Mouse (Mus musculus) retina, postnatal 1 day (tissue): ENCODE measurements at regions not wholly inside any gene's neighbourhood (a gene's known extent, or its start where the extent isn't known, plus 50 kb on each side); places are given as distances from the start of the nearest gene placed in this dataset.

Experiments
- DNase-seq: peaks from one replicate; pipeline ENCODE4 v3.0.0-alpha.2; 2012

DNA sequence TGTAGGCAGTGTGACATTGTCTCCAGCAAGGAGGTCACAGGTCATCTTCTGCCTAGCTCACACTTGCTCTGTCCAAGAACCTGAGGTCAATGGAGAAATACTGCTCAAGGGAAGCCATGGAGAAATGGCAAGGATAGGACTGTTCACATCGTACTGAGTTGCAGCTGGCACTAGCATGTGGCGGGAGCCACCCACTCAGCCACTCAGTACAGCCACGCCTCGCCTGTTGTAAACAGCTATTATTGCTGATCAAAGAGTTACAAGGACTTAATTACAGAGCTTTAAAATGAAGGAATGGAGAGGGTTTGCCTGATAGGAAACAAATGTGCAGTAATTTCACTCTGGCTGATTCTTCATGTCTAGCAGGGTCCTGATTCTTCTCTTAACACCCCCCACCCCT is 64.8 kb downstream of the Dll1 start:
- DNase-seq = no peak

DNA sequence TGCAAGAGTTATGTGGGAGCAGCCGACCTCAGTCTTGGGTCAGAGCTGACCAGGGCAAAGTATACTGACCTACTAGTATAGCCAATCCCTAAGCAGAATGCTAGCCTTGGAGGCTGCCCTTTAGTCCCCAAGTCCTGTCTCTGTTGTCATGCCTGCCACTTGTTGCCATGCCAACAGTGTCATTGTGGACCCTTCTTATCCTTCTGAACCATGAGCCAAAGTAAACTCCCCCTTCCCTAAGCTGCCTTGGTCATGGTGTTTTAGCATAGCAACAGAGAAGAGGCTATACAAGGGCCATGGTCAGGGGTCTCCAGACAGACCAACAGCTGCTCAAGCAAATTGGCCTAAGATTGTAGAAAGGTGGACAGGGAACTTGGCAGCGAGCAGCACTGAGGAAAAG is 66.2 kb downstream of the Dll1 start:
- DNase-seq = peak; percentile 44

DNA sequence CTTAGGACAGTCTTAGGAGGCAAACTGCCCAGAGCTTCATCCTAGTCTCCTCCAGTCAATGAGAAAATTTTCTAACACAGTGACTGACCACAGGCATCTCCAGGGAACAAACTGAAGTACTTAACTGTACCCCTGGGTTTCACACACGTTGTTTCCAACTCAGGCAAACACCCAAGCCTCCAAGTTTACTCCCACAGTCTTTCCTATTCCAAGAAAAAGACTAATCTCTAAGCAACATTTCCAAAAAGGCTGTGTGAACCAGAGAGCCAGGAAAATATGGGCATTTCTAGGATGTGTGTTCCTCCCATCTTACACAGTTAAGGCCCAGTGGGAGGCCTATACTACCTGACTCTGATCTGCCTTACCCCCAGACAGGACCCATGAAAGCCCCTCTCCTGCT is 74.6 kb downstream of the Dll1 start:
- DNase-seq = no peak

DNA sequence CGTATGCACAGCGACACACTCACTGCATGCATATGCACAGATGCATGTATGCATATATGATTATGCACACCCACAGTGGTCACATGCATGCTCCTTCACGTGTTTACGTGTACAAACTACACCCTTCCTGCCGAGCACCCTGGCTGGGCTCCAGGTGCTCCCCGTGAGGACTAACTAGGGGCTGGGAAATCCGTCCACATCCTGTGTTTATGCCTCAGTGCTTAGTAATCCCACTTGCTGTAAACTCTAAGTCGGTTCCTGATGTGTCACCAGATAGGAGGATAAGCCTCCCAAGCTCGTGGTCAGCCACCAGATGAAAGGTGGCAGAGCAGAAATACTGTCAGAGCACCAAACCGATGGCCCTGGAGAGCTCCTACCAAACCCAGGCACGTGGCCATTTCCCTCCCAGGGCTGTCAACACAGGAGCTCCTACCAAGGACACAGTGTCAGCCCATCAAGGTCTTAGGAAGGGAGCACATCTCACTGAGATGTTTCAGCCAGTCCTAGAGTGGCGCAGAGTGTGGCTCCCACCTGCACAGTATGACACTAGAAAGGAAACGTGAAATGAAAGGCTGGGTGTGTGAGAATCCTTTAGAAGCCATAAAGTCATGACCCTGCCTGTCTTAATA is 76.8 kb downstream of the Dll1 start:
- no peak for DNase-seq

DNA sequence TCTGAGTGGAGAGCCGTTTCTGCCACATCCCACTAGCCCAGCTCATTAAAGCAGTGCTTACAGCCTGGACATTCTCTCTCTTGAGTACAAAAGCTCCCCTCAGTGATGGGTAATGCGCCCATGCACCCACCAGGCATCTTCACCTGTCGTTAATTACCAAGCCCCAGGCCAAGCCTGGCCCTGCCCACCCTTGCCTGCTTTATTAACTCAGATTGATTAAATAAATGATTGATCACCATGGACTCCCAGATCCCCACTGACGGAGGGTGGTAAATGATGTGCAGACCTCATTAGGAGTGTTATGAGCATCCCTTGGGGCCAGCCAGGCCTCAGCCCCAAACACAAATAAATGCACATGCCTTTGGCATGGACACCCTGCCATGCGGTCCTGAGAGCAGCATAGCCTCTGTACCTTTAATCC is 82.5 kb downstream of the Dll1 start:
- DNase-seq = peak; percentile 54

DNA sequence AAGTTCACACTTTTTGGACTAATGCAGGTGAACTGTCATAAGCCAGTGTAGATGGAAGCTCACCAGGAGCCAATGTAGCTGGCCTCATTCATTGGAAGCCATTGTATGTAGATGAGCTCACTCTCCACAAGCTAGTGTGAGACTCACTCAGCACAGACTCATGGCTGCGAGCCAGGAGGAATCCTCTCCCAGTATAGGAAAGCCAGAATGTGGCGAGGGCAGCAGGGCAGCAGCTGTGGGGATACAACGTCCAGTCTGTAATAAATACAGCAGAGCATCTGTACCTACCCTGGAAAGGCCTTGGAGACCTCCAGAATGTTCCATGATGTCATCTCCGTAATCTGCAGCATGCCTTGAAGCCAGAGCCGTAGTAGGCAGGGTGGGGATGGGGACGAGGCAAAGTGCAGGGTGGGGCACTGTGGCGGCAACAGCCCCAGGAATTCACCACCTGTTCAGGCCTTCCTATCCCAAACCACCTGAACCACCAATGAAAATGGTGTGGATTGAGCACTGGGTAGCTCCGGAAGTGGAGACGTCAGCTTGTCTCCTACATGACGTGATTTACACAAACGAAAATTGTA is 84.1 kb downstream of the Dll1 start:
- DNase-seq = peak; percentile 66

DNA sequence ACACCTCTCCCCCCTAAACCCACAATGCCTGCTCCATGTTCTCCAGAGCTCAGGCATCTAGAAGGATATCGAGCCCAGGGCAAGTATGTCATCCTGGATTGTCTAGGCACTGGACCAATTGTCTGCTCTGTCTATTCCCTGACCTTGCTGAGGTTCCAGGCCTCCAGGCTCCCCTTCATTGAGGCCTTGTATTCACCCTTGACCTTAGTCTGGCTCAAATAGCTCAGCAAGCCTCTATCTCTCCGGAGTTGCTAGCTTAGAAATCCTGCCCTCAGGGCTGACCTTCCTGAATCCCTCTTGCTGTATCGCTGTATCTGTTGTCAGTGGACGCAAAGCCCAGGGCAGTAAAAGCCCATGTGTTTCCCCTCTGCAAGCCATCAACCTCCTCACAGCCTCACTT is 85.0 kb downstream of the Dll1 start:
- DNase-seq = no peak

DNA sequence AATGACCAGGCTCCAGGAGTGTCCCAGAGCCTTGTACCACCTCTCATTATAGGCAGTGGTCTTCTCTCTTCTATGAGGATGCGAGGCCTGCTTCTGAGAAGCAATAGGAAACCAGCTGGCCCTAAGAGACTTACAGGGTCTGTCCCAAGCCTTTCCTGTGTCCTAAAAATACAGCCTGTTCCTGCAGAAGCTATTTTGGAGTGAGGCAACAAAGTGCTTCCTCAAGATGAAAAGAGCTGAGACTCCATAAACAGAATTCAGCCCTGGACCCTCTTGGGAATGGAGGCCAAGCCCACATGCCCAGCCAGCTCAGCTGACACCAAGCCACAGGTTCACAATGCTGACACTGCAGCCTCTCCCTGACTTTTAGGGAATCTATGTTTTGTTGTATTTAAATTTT is 86.3 kb downstream of the Dll1 start:
- DNase-seq = no peak

DNA sequence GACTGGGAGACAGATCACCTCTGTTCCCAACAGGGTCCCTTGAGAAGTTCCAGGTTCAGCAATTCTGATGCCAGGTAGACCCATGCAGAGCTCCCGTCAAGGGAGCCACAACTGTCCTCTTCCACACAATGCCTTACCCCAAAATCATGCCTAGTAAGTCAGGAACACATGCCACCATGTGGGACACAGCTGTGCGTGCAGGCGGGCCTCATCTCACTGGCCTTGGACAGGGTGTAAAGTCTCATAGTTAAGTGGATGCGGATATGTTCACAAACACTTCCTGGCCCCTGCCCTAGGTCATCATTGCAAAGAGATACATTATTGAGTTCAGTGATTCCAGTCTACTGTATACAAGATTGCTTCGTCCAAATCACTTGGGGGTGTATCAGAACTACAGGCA is 87.6 kb downstream of the Dll1 start:
- no peak for DNase-seq

DNA sequence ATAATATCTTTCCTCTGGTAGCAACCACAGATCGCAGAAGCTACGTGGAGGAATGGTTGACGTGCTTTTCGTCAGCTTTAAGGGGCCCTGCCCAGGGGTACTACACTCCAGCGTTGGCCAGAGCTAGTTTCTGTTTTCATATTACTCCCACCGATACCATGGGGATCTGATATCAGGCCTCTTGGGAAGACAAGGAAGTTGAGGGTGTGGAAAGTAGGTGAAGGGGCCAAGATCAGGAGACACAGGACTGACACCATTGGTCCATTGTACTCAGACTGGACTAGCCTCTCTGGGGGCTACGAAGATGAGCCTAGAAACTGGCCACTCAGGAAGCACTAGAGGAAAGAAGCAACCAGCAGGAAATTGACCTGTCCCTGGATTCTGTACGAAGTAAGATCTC is 88.0 kb downstream of the Dll1 start:
- no peak for DNase-seq

DNA sequence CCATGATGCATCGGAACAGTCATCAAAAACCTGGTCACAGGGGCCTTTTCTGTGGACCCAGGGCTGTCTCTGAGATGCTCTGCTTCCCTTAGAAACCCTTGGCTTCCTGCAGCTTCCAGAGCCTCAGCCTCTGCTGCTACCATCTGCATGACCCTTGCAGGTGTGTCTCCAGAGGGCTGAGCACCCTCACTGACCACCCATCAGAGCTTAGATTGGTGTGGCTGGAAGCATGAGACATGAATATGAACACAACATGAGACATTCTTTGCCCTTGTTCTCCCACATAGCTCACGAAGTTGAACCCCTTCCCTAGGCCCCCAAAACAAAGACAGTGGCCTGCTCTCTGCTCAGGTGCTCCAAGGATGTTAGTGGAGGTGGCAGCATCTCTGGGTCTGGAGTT is 90.1 kb downstream of the Dll1 start:
- no peak for DNase-seq

DNA sequence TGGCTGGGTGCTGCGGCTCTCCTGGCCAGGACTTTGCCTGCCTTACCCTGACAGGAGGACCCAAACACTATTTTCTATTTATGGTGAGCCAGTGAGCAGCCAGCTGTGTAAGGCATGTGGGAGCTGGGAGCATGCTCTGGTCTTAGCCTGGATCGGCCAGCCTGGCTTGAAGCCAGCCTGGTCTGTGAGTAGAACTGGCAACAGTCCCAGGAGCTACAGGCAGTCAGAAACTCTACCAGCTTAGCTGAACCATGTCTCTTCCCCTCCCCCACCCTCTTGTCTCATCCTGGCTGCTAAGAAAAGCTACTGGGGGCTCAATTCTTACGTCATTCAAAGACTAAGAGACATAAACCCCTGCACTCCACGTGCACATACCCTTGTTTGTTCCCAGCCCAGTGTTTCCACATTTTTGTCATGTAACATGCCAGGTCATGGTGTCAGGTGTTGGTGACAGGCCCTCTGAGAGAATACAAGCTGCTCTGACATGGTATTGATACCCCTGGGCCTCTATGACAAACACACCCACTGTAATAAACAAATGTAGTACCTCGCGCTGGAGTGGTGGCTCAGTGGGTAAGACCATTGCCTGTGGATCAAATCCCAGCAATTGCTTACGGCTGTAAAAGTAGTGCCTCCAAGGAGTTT is 91.2 kb downstream of the Dll1 start:
- peak; percentile 93 for DNase-seq

DNA sequence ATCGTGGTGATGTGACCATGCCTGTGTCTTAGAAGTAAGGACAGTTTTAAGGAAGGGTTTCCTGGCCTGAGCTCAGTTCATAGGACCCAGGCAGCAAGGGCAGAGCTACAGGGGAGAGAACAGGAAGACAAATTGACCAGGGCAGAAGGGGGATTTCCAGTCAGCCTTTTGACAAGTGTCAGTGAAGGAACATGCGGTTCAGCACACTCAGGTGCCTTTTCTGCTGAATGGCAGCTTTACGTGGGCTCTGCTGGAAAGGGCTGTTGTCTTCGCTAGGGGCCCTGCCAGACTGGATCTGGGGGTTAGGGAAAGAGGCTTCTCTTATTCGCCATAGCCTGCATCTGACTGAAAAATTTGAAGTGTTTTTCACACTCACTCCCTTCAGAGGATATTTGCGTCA is 106.8 kb downstream of the Dll1 start:
- no peak for DNase-seq

DNA sequence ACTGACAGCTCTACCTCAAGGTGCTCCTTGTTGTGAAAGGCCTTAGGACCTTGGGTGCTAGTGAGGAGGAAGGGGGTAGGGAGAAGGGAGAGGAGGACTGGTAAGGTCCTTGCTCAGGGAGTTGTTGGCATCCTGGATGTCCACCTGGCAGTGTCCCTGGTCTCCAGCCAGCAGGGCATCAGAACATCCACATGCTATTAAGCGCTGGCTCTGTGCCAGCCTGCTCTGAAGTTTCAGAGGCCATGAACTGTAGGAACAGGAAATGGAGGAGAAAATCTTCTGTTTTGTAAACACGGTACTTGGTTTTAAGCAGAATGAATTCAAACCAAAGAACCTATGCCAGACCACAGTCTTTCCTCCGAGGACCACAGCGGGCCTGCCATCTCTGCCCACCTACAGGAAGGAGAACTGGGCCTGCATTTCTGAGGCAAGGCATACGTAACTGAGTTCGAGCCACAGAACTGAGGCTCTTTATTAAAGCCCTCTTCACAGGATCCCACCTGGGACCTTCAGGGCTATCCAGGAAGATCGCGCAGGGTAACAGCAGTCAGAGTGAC is 107.5 kb downstream of the Dll1 start:
- peak; percentile 41 for DNase-seq

DNA sequence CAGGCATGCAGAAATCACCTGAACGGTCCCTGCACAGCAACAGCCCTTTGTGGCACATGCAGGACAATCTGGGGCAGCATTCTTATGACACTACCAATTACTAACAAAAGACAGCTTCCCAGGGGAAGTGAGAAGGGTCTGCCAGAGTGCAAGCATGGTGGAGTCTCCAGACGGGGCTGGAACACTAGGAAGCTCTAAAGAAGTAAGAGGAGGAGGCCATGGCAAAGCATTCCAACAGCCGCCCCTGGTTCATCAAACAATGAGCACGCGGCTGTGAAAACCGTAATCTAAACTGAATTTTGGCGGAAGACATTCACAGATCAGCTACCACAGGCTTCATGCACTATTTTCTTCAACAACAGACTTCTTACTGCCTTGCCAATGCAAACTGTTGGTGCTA is 109.0 kb downstream of the Dll1 start:
- DNase-seq = peak; percentile 70

DNA sequence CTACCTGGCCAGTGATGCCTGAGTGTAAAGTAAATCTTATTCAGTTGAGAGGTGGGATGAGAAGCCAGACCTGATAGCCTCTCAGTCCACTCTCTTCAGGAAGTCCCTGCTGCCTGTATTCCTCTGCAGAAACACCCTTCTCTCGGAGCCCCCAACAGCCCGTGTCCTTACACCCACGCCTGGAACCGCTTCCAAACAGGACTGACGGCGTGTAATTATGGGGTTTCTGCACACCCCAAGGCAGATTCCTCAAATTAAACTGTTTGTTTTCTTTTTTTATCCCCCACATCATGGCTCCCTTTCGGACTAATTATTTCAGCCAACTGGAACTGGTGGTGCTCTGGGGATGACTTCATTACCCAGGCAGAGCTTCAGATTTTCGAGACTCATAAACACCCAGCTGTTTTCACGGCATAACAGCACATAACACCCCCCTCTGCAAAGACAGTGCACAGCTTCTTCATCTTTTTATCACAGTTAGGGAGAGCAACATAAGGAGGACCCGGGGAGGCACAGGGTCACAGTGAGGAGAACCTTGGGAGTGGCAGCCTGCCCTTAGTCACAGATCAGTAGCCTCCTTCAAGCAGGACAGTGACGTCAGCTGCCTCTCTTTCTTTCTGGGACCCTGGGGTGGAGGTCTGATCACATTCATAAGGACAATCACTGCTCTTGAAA is 117.1 kb downstream of the Dll1 start:
- no peak for DNase-seq

DNA sequence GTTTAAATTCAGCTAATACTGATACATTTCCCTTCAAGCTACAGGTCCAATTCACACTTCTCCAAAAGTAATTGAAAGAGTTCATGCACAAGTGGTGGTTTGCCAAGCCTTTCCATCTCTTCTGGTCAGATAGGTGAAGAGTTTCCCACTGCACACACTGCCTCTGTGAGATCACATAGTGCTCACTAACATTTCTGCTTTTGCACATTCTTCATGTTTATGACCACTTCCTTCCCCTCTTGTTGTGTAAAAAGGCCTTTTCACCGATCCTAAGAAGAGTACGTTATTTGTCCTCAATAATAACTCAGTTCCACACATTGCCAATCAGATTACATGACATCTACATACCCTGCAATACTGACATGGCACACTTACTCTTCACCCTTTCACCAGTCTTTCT is 120.8 kb downstream of the Dll1 start:
- no peak for DNase-seq

DNA sequence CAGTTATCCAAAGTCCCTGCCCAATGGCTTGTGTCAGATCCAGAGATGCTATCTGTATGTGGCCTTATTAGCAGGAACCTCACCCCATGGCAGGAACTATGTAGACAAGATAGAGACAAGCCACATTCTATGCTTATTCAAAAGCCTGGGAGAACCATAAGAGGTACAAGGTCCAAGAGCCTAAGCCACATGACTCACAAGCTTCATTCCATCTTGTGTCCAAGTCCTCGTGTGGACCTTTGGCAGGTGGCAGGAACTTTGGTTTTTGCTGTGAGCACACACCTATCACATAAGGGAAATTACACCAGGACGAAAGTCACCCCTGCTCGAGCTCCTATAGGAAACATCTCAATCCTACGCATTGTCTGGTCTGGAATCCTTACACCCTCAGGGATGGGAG is 122.9 kb downstream of the Dll1 start:
- DNase-seq = no peak

DNA sequence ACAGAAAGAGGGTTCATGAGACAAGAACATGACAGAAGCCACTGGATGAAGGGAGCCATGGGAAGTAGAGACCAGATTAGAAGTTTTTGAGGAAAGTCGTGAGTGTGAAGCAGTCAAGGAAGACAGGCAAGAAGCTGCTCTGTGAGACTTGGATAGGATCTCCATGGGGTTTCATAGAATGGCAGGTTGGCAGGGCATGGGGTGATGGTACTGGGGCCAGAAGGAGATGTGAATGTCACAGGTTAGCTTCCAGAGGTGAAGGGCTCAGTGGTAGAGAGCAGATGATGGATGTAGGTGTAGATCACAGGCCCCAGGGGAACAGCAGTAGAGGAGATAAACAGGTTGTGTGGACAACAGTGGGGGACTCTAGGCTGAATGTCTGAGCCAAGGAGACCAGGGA is 123.4 kb downstream of the Dll1 start:
- no peak for DNase-seq

DNA sequence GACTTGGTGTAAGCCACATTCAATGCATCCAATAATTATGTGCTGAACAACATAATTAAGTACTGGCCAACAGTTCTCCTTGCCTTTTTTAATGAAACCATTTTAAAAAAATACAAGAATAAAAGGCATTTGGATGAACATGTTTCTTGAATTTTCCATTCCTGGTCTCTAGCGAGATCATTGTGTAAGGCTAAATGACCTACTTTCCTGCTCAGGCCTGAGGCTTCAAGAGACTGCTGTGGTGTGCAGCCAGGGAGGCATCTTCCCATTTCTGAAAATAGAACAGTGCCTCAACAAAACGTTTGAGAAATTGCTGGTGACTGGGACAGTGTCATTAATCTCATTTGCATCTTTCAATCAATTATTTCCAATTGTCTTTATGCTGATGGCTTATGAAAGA is 124.5 kb downstream of the Dll1 start:
- peak; percentile 59 for DNase-seq

DNA sequence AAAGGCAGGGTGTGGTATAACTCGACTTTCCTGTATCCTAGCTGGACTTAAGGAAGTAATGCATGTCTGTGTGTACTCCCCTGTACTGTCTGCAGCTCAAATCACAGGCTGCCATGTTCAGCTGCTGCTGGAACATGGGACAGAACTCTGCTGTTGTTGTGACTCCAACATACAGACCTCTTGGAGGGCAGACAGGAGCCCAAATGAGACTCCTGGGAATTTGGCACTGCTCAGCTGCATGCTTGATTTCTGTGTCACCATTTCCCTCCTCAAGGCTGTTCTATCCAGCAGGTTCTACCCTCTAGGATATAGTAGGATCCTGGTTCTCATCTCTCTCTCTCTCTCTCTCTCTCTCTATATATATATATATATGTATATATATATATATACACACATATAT is 125.0 kb downstream of the Dll1 start:
- no peak for DNase-seq

DNA sequence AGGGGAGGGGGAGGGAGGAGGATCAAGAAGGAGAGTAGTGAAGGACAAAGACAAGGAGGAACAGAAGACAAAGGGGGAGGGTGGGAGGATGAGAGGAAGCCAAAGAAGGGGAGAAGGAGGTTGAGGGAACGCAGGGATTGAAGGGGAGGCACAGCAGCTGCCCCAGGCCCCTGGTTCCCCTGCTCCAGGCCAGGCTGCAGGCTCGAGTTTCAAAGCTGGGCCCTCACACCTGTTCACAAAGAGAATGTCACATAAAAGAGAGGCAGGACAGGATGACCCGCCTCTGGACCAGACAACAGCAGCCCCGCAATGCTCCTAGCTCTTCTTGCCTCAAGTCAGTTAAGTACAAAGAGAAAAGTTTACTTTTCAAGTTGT is 128.3 kb downstream of the Dll1 start:
- DNase-seq = no peak

DNA sequence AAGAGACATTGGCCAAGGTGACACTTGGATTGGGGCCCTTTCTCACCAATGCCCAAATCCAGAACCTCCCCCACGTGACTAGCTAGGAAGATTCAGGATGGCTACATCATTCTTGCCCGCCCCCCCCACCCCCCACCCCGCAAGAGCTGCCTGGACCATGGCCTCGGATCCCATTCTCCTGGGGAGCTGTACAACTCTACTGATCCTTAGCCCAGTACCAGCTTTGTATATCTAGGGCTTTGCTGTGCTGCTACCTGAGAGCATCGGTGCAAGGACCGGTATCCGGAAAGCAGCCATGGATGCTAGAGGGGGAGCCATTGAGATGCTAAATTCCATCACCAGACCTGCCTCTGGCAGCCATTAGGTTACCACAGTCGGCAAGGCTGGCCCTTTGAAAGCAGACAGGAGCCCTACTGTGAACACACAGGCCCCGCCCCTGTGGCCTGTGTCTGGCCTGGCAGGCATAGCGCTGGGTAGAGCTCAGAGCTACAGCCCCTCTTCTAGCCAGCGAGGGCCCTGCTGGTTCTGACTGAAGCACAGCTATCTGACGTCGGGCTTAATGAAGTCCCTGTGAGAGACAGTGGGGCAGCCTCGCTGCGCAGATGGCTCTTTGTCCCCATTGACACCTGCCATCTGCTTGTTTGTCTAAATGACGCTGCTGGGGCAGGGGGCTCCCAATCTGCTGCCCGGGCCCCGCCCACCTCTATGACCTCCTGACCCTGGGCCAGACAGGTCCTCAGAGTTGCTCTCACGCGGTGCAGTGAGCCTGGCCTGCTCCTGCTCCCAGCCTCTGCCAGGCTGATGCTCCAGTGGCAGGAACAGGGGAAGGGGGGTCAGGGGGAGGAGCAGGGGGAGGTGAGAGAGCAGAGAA is 128.9 kb downstream of the Dll1 start:
- peak; percentile 97 for DNase-seq
